Mouse (Mus musculus) olfactory bulb, adult 2 months (tissue): Measurements from ENCODE around the gene Cadm3.
"Not testable (repeated sequence)": the region's sequence is repeated elsewhere in the genome, so short reads cannot be mapped to it uniquely, and the experiment has no call there.

Experiments
- CTCF ChIP-seq: fragments of 200-500 bp; IDR thresholded peaks from 2 replicates; pipeline ENCODE4 v1.5.1; 2012; ENCODE audit warnings: low read depth, mild to moderate bottlenecking, low read length, moderate library complexity; ENCODE audit not compliant: insufficient read depth
- POLR2A ChIP-seq: fragments of 200-500 bp; IDR thresholded peaks from 2 replicates; pipeline ENCODE4 v1.6.1; 2012; ENCODE audit warnings: mild to moderate bottlenecking, low read depth, low read length, moderate library complexity; ENCODE audit not compliant: insufficient read depth

- not testable (repeated sequence) for TF ChIP-seq POLR2A, CTCF
Measured at GRCm38 (mm10) chr1:173302795-173303194, 64.7 kb downstream of the Cadm3 start.
